Mouse (Mus musculus): Measurements from ENCODE around the gene 1700024P04Rik.

The 1700024P04Rik gene

GRCm38 (mm10) chr13:98966583-98966982, 17.8 kb downstream of the 1700024P04Rik start:
- DNase-seq (ENCODE audit: low spot score): no peak

- DNase-seq (ENCODE audit: low spot score): no peak
Observed at GRCm38 (mm10) chr13:98963612-98964011, 20.8 kb downstream of the 1700024P04Rik start.

GRCm38 (mm10) chr13:98958177-98958576, 26.2 kb downstream of the 1700024P04Rik start:
- no peak for DNase-seq (ENCODE audit: low spot score)

GRCm38 (mm10) chr13:98956209-98956608, 28.2 kb downstream of the 1700024P04Rik start:
- no peak for DNase-seq (ENCODE audit: low spot score)

GRCm38 (mm10) chr13:98955676-98956075, 28.7 kb downstream of the 1700024P04Rik start:
- DNase-seq (ENCODE audit: low spot score): no peak

- DNase-seq (ENCODE audit: low spot score): no peak
Observed at GRCm38 (mm10) chr13:98955226-98955625, 29.1 kb downstream of the 1700024P04Rik start.

GRCm38 (mm10) chr13:98953830-98954229, 30.5 kb downstream of the 1700024P04Rik start:
- peak; percentile 28 for DNase-seq (ENCODE audit: low spot score)

- no peak for DNase-seq (ENCODE audit: low spot score)
Observed at GRCm38 (mm10) chr13:98951951-98952350, 32.4 kb downstream of the 1700024P04Rik start.

- DNase-seq (ENCODE audit: low spot score): no peak
Observed at GRCm38 (mm10) chr13:98948146-98948545, 36.2 kb downstream of the 1700024P04Rik start.

GRCm38 (mm10) chr13:98946434-98946833, 37.9 kb downstream of the 1700024P04Rik start:
- no peak for DNase-seq (ENCODE audit: low spot score)

GRCm38 (mm10) chr13:98945908-98946307, 38.5 kb downstream of the 1700024P04Rik start:
- DNase-seq (ENCODE audit: low spot score): no peak

GRCm38 (mm10) chr13:98945381-98945780, 39.0 kb downstream of the 1700024P04Rik start:
- no peak for DNase-seq (ENCODE audit: low spot score)

- DNase-seq (ENCODE audit: low spot score): no peak
Observed at GRCm38 (mm10) chr13:98944620-98945081, 39.7 kb downstream of the 1700024P04Rik start.

- DNase-seq (ENCODE audit: low spot score): no peak
Observed at GRCm38 (mm10) chr13:98942360-98942759, 42.0 kb downstream of the 1700024P04Rik start.

- no peak for DNase-seq (ENCODE audit: low spot score)
Observed at GRCm38 (mm10) chr13:98941829-98942343, 42.5 kb downstream of the 1700024P04Rik start.

- DNase-seq (ENCODE audit: low spot score): no peak
Observed at GRCm38 (mm10) chr13:98937108-98937507, 47.3 kb downstream of the 1700024P04Rik start.

Measured in layer of hippocampus, adult 11-12 months (tissue).